Mouse (Mus musculus): ENCODE results near the gene Cnot11. TPM values are rescaled to one million over a fixed set of nuclear protein-coding genes. Genes with fewer than 3 reads are reported as not detected.
A peak's percentile ranks its signal among the peaks of the same experiment; 100 is the strongest.

The Cnot11 gene
- polyA plus RNA-seq, 1 experiment from 2014 or later = 5.9 TPM

DNA sequence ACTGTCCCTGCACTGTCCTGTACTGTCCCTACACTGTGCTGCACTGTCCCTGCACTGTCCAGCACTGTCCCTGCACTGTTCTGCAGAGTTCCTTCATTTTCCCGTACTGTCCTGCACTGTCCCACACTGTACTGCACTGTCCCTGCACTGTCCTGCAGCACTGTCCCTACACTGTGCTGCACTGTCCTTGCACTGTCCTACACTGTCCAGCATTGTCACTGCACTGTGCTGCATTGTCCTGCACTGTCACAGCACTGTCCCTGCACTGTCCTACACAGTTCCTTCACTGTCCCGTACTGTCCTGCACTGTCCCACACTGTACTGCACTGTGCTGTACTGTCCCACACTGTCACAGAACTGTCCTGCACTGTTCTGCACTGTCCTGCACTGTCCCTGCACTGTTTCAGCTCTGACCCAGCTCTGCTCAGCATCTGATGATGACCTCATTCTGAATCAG is 35.3 kb upstream of the Cnot11 start:
- Histone ChIP-seq H3K4me2 (ENCODE audit: low read depth, low read length) (no peak overlapping the region), H3K36me3 (replicated peaks; ENCODE audit: insufficient read depth, low read length) (no peaks in the 10 kb centered on the region), H3K9ac (replicated peaks) (no peak overlapping the region), H3K27me3 (ENCODE audit: insufficient read depth, low read length) (no peaks in the 10 kb centered on the region), H3K4me1 (ENCODE audit: insufficient read depth) (no peaks in the 10 kb centered on the region), H3K9me3 (ENCODE audit: low read length) (peaks cover 5% of the 10 kb centered on the region; the same call in 1 of the 2 replicates), H3K4me3 (ENCODE audit: low read depth, low read length) (no peak overlapping the region), H3K27ac (ENCODE audit: low read depth) (no peak overlapping the region)
- ATAC-seq (0 out of 2 replicates have a peak, but pooled peaks have one; percentile 12), DNase-seq (no peak)
- 79% methylated on average over 2 of the region's 2 CpGs for WGBS (ENCODE audit: insufficient replicate concordance)
- TF ChIP-seq CTCF (IDR thresholded peaks at IDR 0.05; ENCODE audit: low read depth) = no peak
- no peak for TF ChIP-seq EP300 (IDR thresholded peaks at IDR 0.05; ENCODE audit: low read depth)

DNA sequence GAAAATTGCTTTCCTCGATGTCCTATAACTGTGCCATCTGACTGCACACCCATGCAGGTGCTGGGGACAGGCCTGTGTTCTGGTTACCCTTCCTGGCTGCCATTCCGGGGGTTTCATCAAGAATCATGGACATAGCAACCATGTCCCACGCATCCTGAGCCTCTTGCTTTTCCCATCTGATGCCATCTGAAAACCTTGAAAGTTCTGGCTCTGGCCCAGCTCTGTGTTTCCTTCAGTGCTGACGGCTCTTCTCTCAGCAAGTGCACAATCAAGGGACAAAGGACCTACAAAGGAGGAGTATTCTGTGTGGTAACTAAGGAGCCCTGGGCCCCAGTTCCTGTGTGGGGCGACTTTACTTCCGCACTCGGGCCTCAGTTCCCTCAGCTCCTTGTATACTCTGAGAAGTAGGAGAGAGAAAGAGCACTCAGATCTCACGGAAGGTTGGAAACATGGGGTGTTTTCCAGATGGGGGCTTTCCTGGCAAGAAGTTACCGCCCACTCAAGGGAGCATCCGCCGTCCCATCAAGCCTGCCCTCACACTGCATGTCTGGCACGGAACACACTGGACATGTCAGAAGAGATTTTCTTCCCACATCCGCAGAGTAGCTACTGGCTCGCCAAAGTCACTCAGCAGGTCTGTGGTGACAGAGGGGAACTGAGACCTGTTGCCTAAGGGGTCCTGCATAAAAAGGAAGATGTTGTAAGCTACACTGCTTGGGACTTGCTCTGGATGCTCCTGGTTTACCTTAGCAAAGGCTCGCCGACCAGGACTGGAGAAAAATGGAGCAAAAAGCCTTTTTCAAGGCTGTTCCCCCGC is 31.8 kb upstream of the Cnot11 start:
- Histone ChIP-seq H3K9ac (replicated peaks) (no peak overlapping the region), H3K27me3 (ENCODE audit: insufficient read depth, low read length) (no peaks in the 10 kb centered on the region), H3K9me3 (ENCODE audit: low read length) (no peaks in the 10 kb centered on the region), H3K27ac (ENCODE audit: low read depth) (peak overlapping the region; percentile 81), H3K4me2 (ENCODE audit: low read depth, low read length) (peak overlapping the region; percentile 29; the same call in 1 of the 2 replicates), H3K4me1 (ENCODE audit: insufficient read depth) (no peaks in the 10 kb centered on the region), H3K36me3 (replicated peaks; ENCODE audit: insufficient read depth, low read length) (no peaks in the 10 kb centered on the region), H3K4me3 (ENCODE audit: low read depth, low read length) (no peak overlapping the region)
- peak; percentile 41; the same call in 1 of the 2 replicates for ATAC-seq
- TF ChIP-seq CTCF (IDR thresholded peaks at IDR 0.05; ENCODE audit: low read depth) (no peak), EP300 (IDR thresholded peaks at IDR 0.05; ENCODE audit: low read depth) (no peak)
- 64% methylated on average over 17 of the region's 17 CpGs for WGBS (ENCODE audit: insufficient replicate concordance)
- peak; percentile 40 for DNase-seq

GRCm38 (mm10) chr1:39504261-39504660 is 30.5 kb upstream of the Cnot11 start:
- Histone ChIP-seq H3K9me3 (ENCODE audit: low read length) (no peaks in the 10 kb centered on the region), H3K4me3 (ENCODE audit: low read depth, low read length) (no peak overlapping the region), H3K9ac (replicated peaks) (no peak overlapping the region), H3K4me2 (ENCODE audit: low read depth, low read length) (no peak overlapping the region), H3K36me3 (replicated peaks; ENCODE audit: insufficient read depth, low read length) (no peaks in the 10 kb centered on the region), H3K27ac (ENCODE audit: low read depth) (no peak overlapping the region), H3K4me1 (ENCODE audit: insufficient read depth) (no peaks in the 10 kb centered on the region), H3K27me3 (ENCODE audit: insufficient read depth, low read length) (no peaks in the 10 kb centered on the region)
- WGBS (ENCODE audit: insufficient replicate concordance) = 10% methylated on average over 1 of the region's 1 CpGs
- TF ChIP-seq CTCF (IDR thresholded peaks at IDR 0.05; ENCODE audit: low read depth) = peak; percentile 69
- no peak for TF ChIP-seq EP300 (IDR thresholded peaks at IDR 0.05; ENCODE audit: low read depth)
- peak; percentile 49; the same call in 1 of the 2 replicates for ATAC-seq
- DNase-seq = peak; percentile 27

DNA sequence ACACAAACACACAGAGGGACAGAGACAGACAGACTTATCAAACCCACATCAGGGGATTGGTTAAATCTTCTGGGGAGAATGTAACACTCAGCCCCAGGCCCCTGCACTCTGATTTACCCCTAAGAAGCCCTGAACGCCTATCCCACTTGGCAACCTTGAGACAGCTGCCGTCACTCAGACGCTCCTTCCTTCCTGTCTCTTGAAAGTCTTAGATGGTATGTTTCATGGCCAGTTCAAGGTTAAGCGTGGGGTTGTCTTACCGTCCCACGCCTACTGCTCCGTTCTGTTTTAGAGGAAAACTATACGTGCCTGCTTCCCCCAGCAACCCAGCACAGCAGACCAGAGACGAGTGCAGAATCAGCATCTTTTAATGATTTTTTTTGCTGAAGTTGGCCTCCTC is 29.2 kb upstream of the Cnot11 start:
- no peak overlapping the region for H3K4me3 ChIP-seq (ENCODE audit: low read depth, low read length)
- WGBS (ENCODE audit: insufficient replicate concordance) = 57% methylated on average over 9 of the region's 9 CpGs
- no peak overlapping the region for H3K9ac ChIP-seq (replicated peaks)
- no peaks in the 10 kb centered on the region for H3K4me1 ChIP-seq (ENCODE audit: insufficient read depth)
- H3K27ac ChIP-seq (ENCODE audit: low read depth) = no peak overlapping the region
- no peaks in the 10 kb centered on the region for H3K9me3 ChIP-seq (ENCODE audit: low read length)
- TF ChIP-seq EP300 (IDR thresholded peaks at IDR 0.05; ENCODE audit: low read depth) (no peak), CTCF (IDR thresholded peaks at IDR 0.05; ENCODE audit: low read depth) (no peak)
- H3K27me3 ChIP-seq (ENCODE audit: insufficient read depth, low read length) = no peaks in the 10 kb centered on the region
- no peak overlapping the region for H3K4me2 ChIP-seq (ENCODE audit: low read depth, low read length)
- H3K36me3 ChIP-seq (replicated peaks; ENCODE audit: insufficient read depth, low read length) = no peaks in the 10 kb centered on the region
- ATAC-seq (no peak), DNase-seq (no peak)

DNA sequence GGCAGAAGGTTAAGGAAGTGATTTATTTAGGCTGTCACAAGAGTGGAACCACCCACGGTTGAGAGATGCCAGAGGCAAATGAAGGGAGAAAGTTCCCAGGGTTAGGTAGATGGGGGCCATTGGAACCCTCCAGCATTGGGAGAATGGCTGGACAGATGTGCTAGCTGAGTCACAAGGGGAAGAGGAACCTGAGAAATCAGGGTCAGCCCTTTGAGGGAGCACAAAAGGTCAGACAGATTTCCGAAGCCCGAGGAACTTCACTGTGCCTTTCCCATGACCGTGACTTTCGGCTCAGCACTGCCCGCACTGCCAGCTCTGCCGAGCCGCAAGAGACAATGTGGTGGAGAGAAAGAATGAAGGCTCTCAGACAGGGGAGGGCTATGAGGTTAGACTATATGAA is 23.0 kb upstream of the Cnot11 start:
- Histone ChIP-seq H3K9ac (replicated peaks) (no peak overlapping the region), H3K4me2 (ENCODE audit: low read depth, low read length) (no peak overlapping the region), H3K27ac (ENCODE audit: low read depth) (no peak overlapping the region), H3K4me1 (ENCODE audit: insufficient read depth) (0 out of 2 replicates have a peak, but pooled peaks cover 3% of the 10 kb centered on the region), H3K27me3 (ENCODE audit: insufficient read depth, low read length) (no peaks in the 10 kb centered on the region), H3K9me3 (ENCODE audit: low read length) (no peaks in the 10 kb centered on the region), H3K4me3 (ENCODE audit: low read depth, low read length) (no peak overlapping the region), H3K36me3 (replicated peaks; ENCODE audit: insufficient read depth, low read length) (no peaks in the 10 kb centered on the region)
- DNase-seq = no peak
- TF ChIP-seq CTCF (IDR thresholded peaks at IDR 0.05; ENCODE audit: low read depth) = no peak
- no peak for TF ChIP-seq EP300 (IDR thresholded peaks at IDR 0.05; ENCODE audit: low read depth)
- ATAC-seq = no peak
- WGBS (ENCODE audit: insufficient replicate concordance) = 76% methylated on average over 8 of the region's 8 CpGs

GRCm38 (mm10) chr1:39512183-39512582 is 22.6 kb upstream of the Cnot11 start:
- H3K27ac ChIP-seq (ENCODE audit: low read depth) = no peak overlapping the region
- no peak overlapping the region for H3K4me3 ChIP-seq (ENCODE audit: low read depth, low read length)
- DNase-seq (no peak), ATAC-seq (no peak)
- H3K9me3 ChIP-seq (ENCODE audit: low read length) = no peaks in the 10 kb centered on the region
- 70% methylated on average over 1 of the region's 1 CpGs for WGBS (ENCODE audit: insufficient replicate concordance)
- H3K9ac ChIP-seq (replicated peaks) = no peak overlapping the region
- no peaks in the 10 kb centered on the region for H3K36me3 ChIP-seq (replicated peaks; ENCODE audit: insufficient read depth, low read length)
- no peak overlapping the region for H3K4me2 ChIP-seq (ENCODE audit: low read depth, low read length)
- TF ChIP-seq CTCF (IDR thresholded peaks at IDR 0.05; ENCODE audit: low read depth) (no peak), EP300 (IDR thresholded peaks at IDR 0.05; ENCODE audit: low read depth) (no peak)
- H3K4me1 ChIP-seq (ENCODE audit: insufficient read depth) = 0 out of 2 replicates have a peak, but pooled peaks cover 3% of the 10 kb centered on the region
- no peaks in the 10 kb centered on the region for H3K27me3 ChIP-seq (ENCODE audit: insufficient read depth, low read length)
